Mouse (Mus musculus): ENCODE data around the gene Coro1b. TPM values are rescaled to one million over a fixed set of nuclear protein-coding genes. Genes with fewer than 3 reads are reported as not detected.

Coro1b gene
- polyA plus RNA-seq, 1 experiment from 2014 or later: 64.4 TPM

DNA sequence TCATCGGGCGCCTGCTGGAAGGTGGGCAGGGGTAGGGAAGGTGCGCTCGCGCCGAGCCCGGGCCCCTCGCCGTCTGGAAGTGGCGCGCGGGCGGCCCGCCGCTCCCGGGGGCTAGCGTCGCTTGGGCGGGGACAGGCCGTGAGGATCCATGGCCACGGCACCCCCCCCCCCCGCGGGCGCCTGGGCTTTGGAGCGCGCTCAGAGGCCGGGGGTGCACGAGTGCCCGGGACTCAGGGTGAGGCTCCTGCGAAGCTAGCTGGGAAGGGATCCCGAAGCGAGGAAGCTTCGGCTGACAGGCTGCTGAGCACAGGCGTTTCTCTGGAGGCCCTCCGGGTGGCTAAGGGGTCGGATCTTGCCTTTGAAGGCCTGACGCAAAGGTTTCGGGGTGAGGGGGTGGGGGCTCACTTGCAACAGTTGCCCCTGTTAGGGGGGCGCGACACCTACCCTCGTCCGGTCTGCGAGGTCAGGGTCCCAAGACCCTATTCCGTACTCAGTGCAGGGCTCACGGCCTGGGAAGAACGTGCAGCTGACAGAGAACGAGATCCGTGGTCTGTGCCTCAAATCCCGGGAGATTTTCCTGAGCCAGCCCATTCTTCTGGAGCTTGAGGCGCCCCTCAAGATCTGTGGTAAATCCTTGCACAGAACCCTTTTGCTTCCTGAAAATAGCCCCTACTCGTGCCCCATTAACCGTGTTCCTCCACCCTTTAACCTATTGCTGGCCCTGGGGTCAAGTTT, 44.0 kb downstream of the Coro1b start:
- H3K36me3 ChIP-seq (replicated peaks; ENCODE audit: insufficient read depth, low read length): peaks cover 42% of the 10 kb centered on the region
- ATAC-seq: peak; percentile 53
- H3K4me1 ChIP-seq (ENCODE audit: insufficient read depth): peaks cover 37% of the 10 kb centered on the region
- peak overlapping the region; percentile 88 for H3K4me3 ChIP-seq (ENCODE audit: low read depth, low read length)
- peak overlapping the region; percentile 93 for H3K9ac ChIP-seq (replicated peaks)
- peak overlapping the region; percentile 89 for H3K27ac ChIP-seq (ENCODE audit: low read depth)
- H3K4me2 ChIP-seq (ENCODE audit: low read depth, low read length): peak overlapping the region; percentile 85
- H3K9me3 ChIP-seq (ENCODE audit: low read length): no peaks in the 10 kb centered on the region
- no peak for TF ChIP-seq CTCF (IDR thresholded peaks at IDR 0.05; ENCODE audit: low read depth)
- no peak for TF ChIP-seq EP300 (IDR thresholded peaks at IDR 0.05; ENCODE audit: low read depth)
- H3K27me3 ChIP-seq (ENCODE audit: insufficient read depth, low read length): no peaks in the 10 kb centered on the region
- 1% methylated on average over 35 of the region's 52 CpGs for WGBS (ENCODE audit: insufficient replicate concordance)
- no peak for DNase-seq

DNA sequence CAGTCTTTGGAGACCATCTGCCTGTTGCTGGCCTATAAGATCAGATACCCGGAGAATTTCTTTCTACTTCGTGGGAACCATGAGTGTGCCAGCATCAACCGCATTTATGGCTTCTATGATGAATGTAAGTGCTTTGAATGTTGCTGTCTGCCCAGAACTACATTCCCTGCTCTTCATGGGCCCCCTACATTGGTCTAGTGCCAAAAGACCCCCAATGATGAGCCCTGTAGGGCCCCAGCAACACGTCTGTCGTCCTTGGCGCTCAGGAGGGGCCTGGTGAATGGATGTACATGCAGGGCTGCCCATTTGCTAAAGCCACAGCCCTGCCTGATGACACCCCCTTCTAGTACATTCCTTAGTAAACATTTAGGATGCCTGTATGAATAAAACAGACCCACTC, 44.7 kb downstream of the Coro1b start:
- no peaks in the 10 kb centered on the region for H3K27me3 ChIP-seq (ENCODE audit: insufficient read depth, low read length)
- H3K9me3 ChIP-seq (ENCODE audit: low read length): no peaks in the 10 kb centered on the region
- peak overlapping the region; percentile 85 for H3K4me2 ChIP-seq (ENCODE audit: low read depth, low read length)
- no peak for TF ChIP-seq EP300 (IDR thresholded peaks at IDR 0.05; ENCODE audit: low read depth)
- TF ChIP-seq CTCF (IDR thresholded peaks at IDR 0.05; ENCODE audit: low read depth): no peak
- H3K4me3 ChIP-seq (ENCODE audit: low read depth, low read length): peak overlapping the region; percentile 88
- H3K27ac ChIP-seq (ENCODE audit: low read depth): peak overlapping the region; percentile 89; the same call in 1 of the 2 replicates
- H3K36me3 ChIP-seq (replicated peaks; ENCODE audit: insufficient read depth, low read length): peaks cover 43% of the 10 kb centered on the region
- ATAC-seq (no peak), DNase-seq (no peak)
- H3K4me1 ChIP-seq (ENCODE audit: insufficient read depth): peaks cover 42% of the 10 kb centered on the region
- 57% methylated on average over 6 of the region's 6 CpGs for WGBS (ENCODE audit: insufficient replicate concordance)
- peak overlapping the region; percentile 93 for H3K9ac ChIP-seq (replicated peaks)

DNA sequence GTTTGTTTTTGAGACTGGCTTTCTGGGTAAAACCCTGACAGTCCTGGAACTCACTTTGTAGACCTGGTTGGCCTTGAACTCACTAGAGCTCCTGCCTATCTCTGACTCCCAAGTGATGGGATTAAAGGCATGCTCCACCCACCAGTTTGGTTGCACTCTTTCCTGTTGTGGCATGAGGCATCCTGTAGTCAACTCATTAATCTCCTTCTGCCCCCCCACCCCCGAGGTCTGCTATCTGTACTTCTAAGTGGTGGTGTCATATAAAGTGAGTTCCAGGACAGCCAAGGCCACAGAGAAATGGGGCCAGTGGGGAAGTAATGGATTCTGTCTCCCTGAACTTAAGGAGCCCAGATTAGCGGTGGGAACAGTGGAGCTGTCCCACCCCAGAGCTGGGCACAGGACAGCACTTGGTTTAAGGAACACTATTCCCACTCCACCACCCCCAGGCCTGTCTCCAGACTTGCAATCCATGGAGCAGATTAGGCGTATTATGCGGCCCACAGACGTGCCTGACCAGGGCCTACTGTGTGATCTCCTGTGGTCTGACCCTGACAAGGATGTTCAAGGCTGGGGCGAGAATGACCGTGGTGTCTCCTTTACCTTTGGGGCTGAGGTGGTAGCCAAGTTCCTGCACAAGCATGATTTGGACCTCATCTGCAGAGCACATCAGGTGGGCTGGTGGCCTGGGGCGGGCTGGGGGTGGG, 45.8 kb downstream of the Coro1b start:
- H3K4me1 ChIP-seq (ENCODE audit: insufficient read depth): peaks cover 42% of the 10 kb centered on the region
- DNase-seq (no peak), ATAC-seq (no peak)
- no peak overlapping the region for H3K4me2 ChIP-seq (ENCODE audit: low read depth, low read length)
- H3K9ac ChIP-seq (replicated peaks): no peak overlapping the region
- H3K9me3 ChIP-seq (ENCODE audit: low read length): no peaks in the 10 kb centered on the region
- H3K36me3 ChIP-seq (replicated peaks; ENCODE audit: insufficient read depth, low read length): peaks cover 50% of the 10 kb centered on the region
- WGBS (ENCODE audit: insufficient replicate concordance): 73% methylated on average over 8 of the region's 8 CpGs
- H3K27me3 ChIP-seq (ENCODE audit: insufficient read depth, low read length): no peaks in the 10 kb centered on the region
- TF ChIP-seq CTCF (IDR thresholded peaks at IDR 0.05; ENCODE audit: low read depth): no peak
- no peak for TF ChIP-seq EP300 (IDR thresholded peaks at IDR 0.05; ENCODE audit: low read depth)
- H3K27ac ChIP-seq (ENCODE audit: low read depth): no peak overlapping the region
- no peak overlapping the region for H3K4me3 ChIP-seq (ENCODE audit: low read depth, low read length)

DNA sequence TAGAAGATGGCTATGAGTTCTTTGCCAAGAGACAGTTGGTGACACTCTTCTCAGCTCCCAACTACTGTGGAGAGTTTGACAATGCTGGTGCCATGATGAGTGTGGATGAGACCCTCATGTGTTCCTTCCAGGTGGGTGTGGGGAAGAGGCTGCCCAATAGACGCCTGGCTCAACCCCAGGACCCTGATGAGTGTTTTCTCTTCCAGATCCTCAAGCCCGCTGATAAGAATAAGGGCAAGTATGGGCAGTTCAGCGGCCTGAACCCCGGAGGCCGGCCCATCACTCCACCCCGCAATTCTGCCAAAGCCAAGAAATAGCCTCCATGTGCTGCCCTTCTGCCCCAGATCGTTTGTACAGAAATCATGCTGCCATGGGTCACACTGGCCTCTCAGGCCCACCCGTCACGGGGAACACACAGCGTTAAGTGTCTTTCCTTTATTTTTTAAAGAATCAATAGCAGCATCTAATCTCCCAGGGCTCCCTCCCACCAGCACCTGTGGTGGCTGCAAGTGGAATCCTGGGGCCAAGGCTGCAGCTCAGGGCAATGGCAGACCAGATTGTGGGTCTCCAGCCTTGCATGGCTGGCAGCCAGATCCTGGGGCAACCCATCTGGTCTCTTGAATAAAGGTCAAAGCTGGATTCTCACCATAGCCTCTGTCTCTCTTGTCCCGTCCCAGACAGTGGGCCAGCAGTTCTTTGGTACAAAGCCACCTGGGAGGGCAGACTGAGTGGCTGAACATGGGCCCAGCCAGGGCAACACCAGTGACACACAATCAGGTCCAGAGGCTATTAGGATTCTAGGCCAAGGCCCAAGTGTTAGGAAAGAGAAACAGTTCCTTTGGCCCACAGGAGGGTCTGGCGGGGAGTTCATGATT, 46.6 kb downstream of the Coro1b start:
- H3K27ac ChIP-seq (ENCODE audit: low read depth): no peak overlapping the region

DNA sequence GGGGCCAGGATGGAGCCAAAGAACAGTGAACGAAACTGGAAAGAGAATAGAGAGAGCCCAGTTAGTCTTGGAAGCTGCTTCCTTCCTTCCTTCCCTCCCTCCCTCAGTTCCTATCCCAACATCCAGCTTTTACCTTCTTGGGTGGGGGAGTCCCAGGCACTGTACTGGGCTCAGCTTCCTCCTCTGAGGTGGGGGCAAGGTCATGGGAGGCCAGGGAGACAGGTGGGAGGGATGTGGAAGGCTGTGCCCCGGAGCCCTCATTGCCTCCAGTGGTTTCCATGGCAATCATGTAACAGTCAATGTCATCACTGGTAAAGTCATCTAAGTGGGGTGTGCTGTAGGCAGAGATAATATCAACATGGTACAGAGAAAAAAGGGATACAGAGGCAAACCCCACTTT, 47.6 kb downstream of the Coro1b start:
- Histone ChIP-seq H3K9ac (replicated peaks) (no peak overlapping the region), H3K27ac (ENCODE audit: low read depth) (no peak overlapping the region), H3K36me3 (replicated peaks; ENCODE audit: insufficient read depth, low read length) (peaks cover 53% of the 10 kb centered on the region), H3K27me3 (ENCODE audit: insufficient read depth, low read length) (no peaks in the 10 kb centered on the region), H3K4me2 (ENCODE audit: low read depth, low read length) (no peak overlapping the region), H3K4me1 (ENCODE audit: insufficient read depth) (peaks cover 46% of the 10 kb centered on the region), H3K4me3 (ENCODE audit: low read depth, low read length) (no peak overlapping the region), H3K9me3 (ENCODE audit: low read length) (no peaks in the 10 kb centered on the region)
- WGBS (ENCODE audit: insufficient replicate concordance): 50% methylated on average over 2 of the region's 2 CpGs
- TF ChIP-seq CTCF (IDR thresholded peaks at IDR 0.05; ENCODE audit: low read depth) (no peak), EP300 (IDR thresholded peaks at IDR 0.05; ENCODE audit: low read depth) (no peak)
- DNase-seq (no peak), ATAC-seq (no peak)

More for the DNA sequence above, 46.6 kb downstream of the Coro1b start:
- H3K27me3 ChIP-seq (ENCODE audit: insufficient read depth, low read length): no peaks in the 10 kb centered on the region
- TF ChIP-seq CTCF (IDR thresholded peaks at IDR 0.05; ENCODE audit: low read depth): no peak
- no peak for TF ChIP-seq EP300 (IDR thresholded peaks at IDR 0.05; ENCODE audit: low read depth)
- H3K4me1 ChIP-seq (ENCODE audit: insufficient read depth): peaks cover 43% of the 10 kb centered on the region
- no peak overlapping the region for H3K4me2 ChIP-seq (ENCODE audit: low read depth, low read length)
- DNase-seq (no peak), ATAC-seq (no peak)
- H3K9ac ChIP-seq (replicated peaks): no peak overlapping the region
- H3K9me3 ChIP-seq (ENCODE audit: low read length): no peaks in the 10 kb centered on the region
- H3K4me3 ChIP-seq (ENCODE audit: low read depth, low read length): no peak overlapping the region
- WGBS (ENCODE audit: insufficient replicate concordance): 76% methylated on average over 12 of the region's 12 CpGs
- peaks cover 53% of the 10 kb centered on the region for H3K36me3 ChIP-seq (replicated peaks; ENCODE audit: insufficient read depth, low read length)

DNA sequence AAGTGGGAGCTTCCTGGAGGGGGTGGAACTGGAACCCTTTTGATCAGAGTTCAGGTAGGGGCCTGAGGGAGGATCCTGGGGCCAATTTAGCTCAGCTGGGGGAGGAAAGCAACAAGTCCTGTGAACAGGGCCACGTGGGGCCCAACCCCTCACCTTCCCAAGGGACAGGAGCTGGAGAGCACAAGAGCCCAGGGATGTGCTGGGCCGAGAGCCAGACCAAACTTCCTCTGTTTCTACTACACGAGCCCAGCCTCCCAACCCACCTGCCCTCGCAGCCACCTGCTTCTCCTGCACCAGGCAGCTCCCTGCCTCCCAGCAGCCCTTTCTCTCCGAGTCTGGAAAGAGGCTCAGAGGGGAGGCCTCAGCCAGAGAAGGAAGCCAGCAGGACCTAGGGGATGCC, 48.1 kb downstream of the Coro1b start:
- TF ChIP-seq CTCF (IDR thresholded peaks at IDR 0.05; ENCODE audit: low read depth) (no peak), EP300 (IDR thresholded peaks at IDR 0.05; ENCODE audit: low read depth) (no peak)
- H3K27me3 ChIP-seq (ENCODE audit: insufficient read depth, low read length): no peaks in the 10 kb centered on the region
- H3K4me3 ChIP-seq (ENCODE audit: low read depth, low read length): no peak overlapping the region
- no peak for ATAC-seq
- H3K4me2 ChIP-seq (ENCODE audit: low read depth, low read length): no peak overlapping the region
- H3K27ac ChIP-seq (ENCODE audit: low read depth): no peak overlapping the region
- peaks cover 41% of the 10 kb centered on the region for H3K4me1 ChIP-seq (ENCODE audit: insufficient read depth)
- H3K9ac ChIP-seq (replicated peaks): no peak overlapping the region
- no peaks in the 10 kb centered on the region for H3K9me3 ChIP-seq (ENCODE audit: low read length)
- 34% methylated on average over 5 of the region's 5 CpGs for WGBS (ENCODE audit: insufficient replicate concordance)
- DNase-seq: no peak
- peaks cover 53% of the 10 kb centered on the region for H3K36me3 ChIP-seq (replicated peaks; ENCODE audit: insufficient read depth, low read length)

Data from liver, postnatal 0 days (tissue).